Mouse (Mus musculus) embryonic fibroblast, embryonic 13.5 days (primary cell): ENCODE measurements around the gene Krt17.
A peak's percentile ranks its signal among the peaks of the same experiment; 100 is the strongest.

Source experiments
- CTCF ChIP-seq: IDR thresholded peaks from 2 replicates; pipeline ENCODE4 v1.5.1; 2011; ENCODE audit warnings: mild to moderate bottlenecking, control low read depth, low read length, moderate library complexity, borderline replicate concordance; ENCODE audit not compliant: insufficient read depth
- POLR2A ChIP-seq: IDR thresholded peaks from 2 replicates; pipeline ENCODE4 v1.6.1; 2011; ENCODE audit warnings: low read depth, mild to moderate bottlenecking, control low read depth, low read length, moderate library complexity

GRCm38 (mm10) chr11:100295308-100295707, 34.5 kb upstream of the Krt17 start:
- no peak for TF ChIP-seq POLR2A
- peak; percentile 100 for TF ChIP-seq CTCF
